Mouse (Mus musculus) brain, embryonic 14.5 days (tissue): ENCODE results near the gene Gpr137.

Source experiments
- CTCF ChIP-seq: fragments of 200-500 bp; IDR thresholded peaks from 2 replicates; pipeline ENCODE4 v1.5.1; 2012; ENCODE audit warnings: inconsistent platforms, mild to moderate bottlenecking, moderate library complexity, borderline replicate concordance; ENCODE audit not compliant: insufficient read depth, insufficient read length; ENCODE audit errors: extremely low read depth
- POLR2A ChIP-seq: fragments of 200-500 bp; IDR thresholded peaks from 2 replicates; pipeline ENCODE4 v1.6.1; 2012; ENCODE audit warnings: mild to moderate bottlenecking, inconsistent platforms, borderline replicate concordance; ENCODE audit not compliant: poor library complexity, insufficient read depth, insufficient read length, severe bottlenecking; ENCODE audit errors: extremely low read depth

- no peak for TF ChIP-seq CTCF
- TF ChIP-seq POLR2A: no peak
Observed at GRCm38 (mm10) chr19:6985300-6985699, 43.0 kb upstream of the Gpr137 start.
